Mouse (Mus musculus): Measurements from ENCODE around the gene Cyp2b9. TPM values are rescaled to one million over a fixed set of nuclear protein-coding genes. Genes with fewer than 3 reads are reported as not detected.

The Cyp2b9 gene
- total RNA-seq (2023) = not detected

DNA sequence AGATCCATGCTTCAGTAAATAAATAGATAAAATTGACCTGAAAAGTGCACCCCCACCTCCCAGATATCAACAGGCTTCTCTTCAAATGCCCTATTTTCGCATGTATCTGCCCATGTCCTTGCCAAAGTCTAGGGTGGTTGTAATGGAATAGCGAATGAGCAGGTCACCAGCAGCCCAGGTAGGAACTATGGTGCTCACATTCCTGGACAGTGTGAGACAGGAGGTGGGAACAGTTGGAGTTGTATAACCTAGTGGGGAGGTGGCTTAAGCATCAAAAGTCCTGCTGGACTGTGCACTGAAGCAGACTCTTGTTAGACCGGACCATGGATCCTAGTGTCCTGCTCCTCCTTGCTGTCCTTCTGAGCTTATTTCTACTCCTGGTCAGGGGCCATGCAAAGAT is at the start of gene Cyp2b9:
TSS of gene Cyp2b9 (plus strand) at position 301 of the 400 bp plus-strand sequence.

DNA sequence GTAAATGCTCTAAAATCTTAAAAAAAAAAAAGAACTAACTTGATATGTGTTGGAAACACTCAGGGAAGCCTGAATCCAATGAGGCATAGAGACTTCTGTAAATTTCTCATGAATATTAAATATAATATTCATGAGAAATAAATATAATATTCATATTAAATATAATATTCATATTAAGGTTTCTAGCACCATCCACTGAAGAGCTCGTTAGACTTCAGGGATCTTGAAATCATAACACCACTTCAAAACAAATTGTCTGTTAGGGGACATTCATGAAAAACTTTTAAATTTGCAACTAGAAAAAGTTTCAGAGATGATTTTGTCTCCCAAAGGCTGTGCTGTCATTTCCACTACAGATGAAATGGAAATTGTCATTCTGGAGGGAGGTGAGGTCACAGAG is 86.8 kb downstream of the Cyp2b9 start, which contains the start of gene Vmn1r184:
TSS of gene Vmn1r184 (plus strand) at position 301 of the 400 bp plus-strand sequence.

Other genes starting within 250 kb of the Cyp2b9 start
- not detected for gene Cyp2b13, start 111.9 kb upstream of the Cyp2b9 start, total RNA-seq (2023)
- gene Vmn1r184, start 86.9 kb downstream of the Cyp2b9 start, total RNA-seq (2023) = not detected
- gene Cyp2a4, start 133.8 kb downstream of the Cyp2b9 start, total RNA-seq (2023) = not detected
- gene Nlrp9c, start 230.3 kb downstream of the Cyp2b9 start, total RNA-seq (2023) = not detected

Measured in B cell, adult 67 days (primary cell).